Mouse (Mus musculus) fat pad, adult 2 months (tissue): ENCODE results near the gene Tex13a.

Experiments used
- DNase-seq: peaks from one replicate; pipeline ENCODE4 v3.0.0-alpha.2; 2011; ENCODE audit warnings: low read depth, low spot score; ENCODE audit errors: extremely low read depth

The Tex13a gene

GRCm38 (mm10) chrX:138209480-138209879 is at the start of gene Tex13a:
Tex13a (minus strand) TSS chrX:138209580.
- DNase-seq, result no peak

- no peak for DNase-seq
Measured at GRCm38 (mm10) chrX:138234626-138235025, 25.2 kb upstream of the Tex13a start.

- DNase-seq, result no peak
Measured at GRCm38 (mm10) chrX:138170146-138170545, 39.2 kb downstream of the Tex13a start.
